8 mouse cellular contexts compared by ENCODE assay signal in the genomic region with DNA sequence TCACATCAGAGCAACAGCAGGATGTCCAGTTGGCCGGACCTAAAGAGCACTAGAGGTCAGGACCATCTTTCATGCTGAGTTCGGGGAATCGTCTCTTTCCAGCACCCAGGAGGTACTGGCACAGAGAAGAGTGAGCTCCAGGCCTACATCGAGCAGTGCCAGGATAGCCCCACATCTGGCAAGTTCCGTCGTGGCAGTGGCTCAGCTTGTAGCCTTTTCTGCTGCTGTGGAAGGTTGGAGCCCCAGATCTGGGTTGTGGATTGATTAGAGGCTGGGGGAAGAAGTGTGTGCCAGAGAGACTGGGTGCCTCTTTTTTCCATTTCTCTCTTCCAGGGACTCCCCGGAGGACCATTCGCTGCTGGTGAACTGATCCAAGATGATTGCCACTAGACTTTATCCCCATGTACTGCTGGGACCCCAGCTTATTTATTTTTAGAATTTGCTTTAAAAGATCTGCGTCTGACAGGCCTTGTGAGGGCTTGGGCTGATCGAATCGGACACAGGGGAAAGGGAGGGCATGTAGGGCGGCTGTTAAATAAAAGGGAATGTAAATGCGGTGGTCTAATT. TPM values are rescaled to one million over a fixed set of nuclear protein-coding genes. Genes with fewer than 3 reads are reported as not detected.
DNase-seq lines count a peak whose midpoint lies in the region; ATAC-seq and TF ChIP-seq lines count a peak whose summit lies in the region.

No protein-coding gene starts in this region.

- H3K9ac ChIP-seq in hindbrain, postnatal 0 days (replicated peaks; ENCODE audit: low read length), result peak overlapping the region; percentile 63
- peak overlapping the region; percentile 68 for H3K9ac ChIP-seq in midbrain, embryonic 13.5 days (replicated peaks)

- 34% methylated on average over 13 of the region's 13 CpGs for WGBS in heart, embryonic 10.5 days
- WGBS in hindbrain, postnatal 0 days, result 27% methylated on average over 13 of the region's 13 CpGs
- WGBS in midbrain, embryonic 13.5 days, result 33% methylated on average over 13 of the region's 13 CpGs

- H3K27me3 ChIP-seq in heart, embryonic 10.5 days (ENCODE audit: insufficient read depth, poor library complexity, severe bottlenecking), result no peaks in the 10 kb centered on the region
- no peaks in the 10 kb centered on the region for H3K27me3 ChIP-seq in hindbrain, postnatal 0 days (ENCODE audit: insufficient read depth, low read length)
- H3K27me3 ChIP-seq in midbrain, embryonic 13.5 days, result no peaks in the 10 kb centered on the region

- H3K27ac ChIP-seq in heart, embryonic 10.5 days, result peak overlapping the region; percentile 87
- H3K27ac ChIP-seq in hindbrain, postnatal 0 days, result peak overlapping the region; percentile 86
- peak overlapping the region; percentile 77 for H3K27ac ChIP-seq in midbrain, embryonic 13.5 days

- peak overlapping the region; percentile 93 for H3K4me2 ChIP-seq in hindbrain, postnatal 0 days (ENCODE audit: low read depth, low read length)
- peak overlapping the region; percentile 95 for H3K4me2 ChIP-seq in midbrain, embryonic 13.5 days (replicated peaks)

- peaks cover 10% of the 10 kb centered on the region; the same call in 1 of the 2 replicates for H3K4me1 ChIP-seq in heart, embryonic 10.5 days
- 0 out of 2 replicates have a peak, but pooled peaks cover 4% of the 10 kb centered on the region for H3K4me1 ChIP-seq in hindbrain, postnatal 0 days (ENCODE audit: insufficient read depth, low read length)
- peaks cover 13% of the 10 kb centered on the region for H3K4me1 ChIP-seq in midbrain, embryonic 13.5 days (replicated peaks)

- H3K9me3 ChIP-seq in heart, embryonic 10.5 days, result no peaks in the 10 kb centered on the region
- H3K9me3 ChIP-seq in hindbrain, postnatal 0 days (ENCODE audit: low read length), result no peaks in the 10 kb centered on the region
- no peaks in the 10 kb centered on the region for H3K9me3 ChIP-seq in midbrain, embryonic 13.5 days

- no peak for TF ChIP-seq CTCF in hindbrain, postnatal 0 days (IDR thresholded peaks at IDR 0.05; ENCODE audit: low read depth)

- ATAC-seq in hindbrain, postnatal 0 days, result no peak
- no peak for ATAC-seq in midbrain, embryonic 13.5 days

- peaks cover 47% of the 10 kb centered on the region for H3K36me3 ChIP-seq in heart, embryonic 10.5 days
- H3K36me3 ChIP-seq in hindbrain, postnatal 0 days (ENCODE audit: insufficient read depth, low read length), result peaks cover 34% of the 10 kb centered on the region; the same call in 1 of the 2 replicates
- peaks cover 40% of the 10 kb centered on the region for H3K36me3 ChIP-seq in midbrain, embryonic 13.5 days

- DNase-seq in heart, embryonic 10.5 days (ENCODE audit: low spot score), result no peak
- DNase-seq in heart, postnatal 4 days, result no peak
- DNase-seq in cerebellum, postnatal 10 days, result peak; percentile 38 to 39
- no peak for DNase-seq in hindbrain, postnatal 0 days (ENCODE audit: low spot score)
- DNase-seq in adrenal gland, postnatal 14 days, result no peak
- no peak for DNase-seq in thymus, adult 18-20 months
- DNase-seq in urinary bladder, postnatal 4 days (ENCODE audit: low spot score in 2 of 2), result no peak

- peak overlapping the region; percentile 77 for H3K4me3 ChIP-seq in heart, embryonic 10.5 days
- peak overlapping the region; percentile 53 for H3K4me3 ChIP-seq in hindbrain, postnatal 0 days (ENCODE audit: low read length)
- peak overlapping the region; percentile 60 for H3K4me3 ChIP-seq in midbrain, embryonic 13.5 days (replicated peaks)

RNA-seq across cellular contexts. Expression of gene Pnpla6, which starts 0.4 kb away (rescaled TPM):
- 18.3 and 19.7 TPM in 2 replicates for polyA plus RNA-seq in heart, embryonic 10.5 days (2016; fragmentation: Nextera tagmentation; extraction: Ambion mirVana)
- 10 to 100 TPM; 15.1 to 15.9 TPM for total RNA-seq in heart, postnatal 4 days (2021)
- total RNA-seq in hindbrain, postnatal 0 days (2014; rRNA removed), result 55.6 and 82.6 TPM in 2 replicates
- polyA plus RNA-seq in hindbrain, postnatal 0 days (2015; fragmentation: Nextera tagmentation; extraction: Ambion mirVana), result 35.3 and 38.4 TPM in 2 replicates
- polyA plus RNA-seq in midbrain, embryonic 13.5 days (2015; fragmentation: Nextera tagmentation; extraction: Ambion mirVana), result 33.0 and 34.1 TPM in 2 replicates
- 29.9 and 41.0 TPM in 2 replicates for total RNA-seq in adrenal gland, postnatal 14 days (2021)

RNA-seq across cellular contexts. Expression of gene Mcoln1, which starts 14.5 kb away (rescaled TPM):
- polyA plus RNA-seq in heart, embryonic 10.5 days (2016; fragmentation: Nextera tagmentation; extraction: Ambion mirVana), result 55.2 and 60.1 TPM in 2 replicates
- total RNA-seq in heart, postnatal 4 days (2021), result 10 to 100 TPM; 26.4 to 29.0 TPM
- 113 and 140 TPM in 2 replicates for total RNA-seq in hindbrain, postnatal 0 days (2014; rRNA removed)
- 92.4 and 96.8 TPM in 2 replicates for polyA plus RNA-seq in hindbrain, postnatal 0 days (2015; fragmentation: Nextera tagmentation; extraction: Ambion mirVana)
- 93.4 and 99.6 TPM in 2 replicates for polyA plus RNA-seq in midbrain, embryonic 13.5 days (2015; fragmentation: Nextera tagmentation; extraction: Ambion mirVana)
- 31.8 and 37.5 TPM in 2 replicates for total RNA-seq in adrenal gland, postnatal 14 days (2021)

RNA-seq across cellular contexts. Expression of gene Zfp358, which starts 21.8 kb away (rescaled TPM):
- polyA plus RNA-seq in heart, embryonic 10.5 days (2016; fragmentation: Nextera tagmentation; extraction: Ambion mirVana), result 35.0 and 41.7 TPM in 2 replicates
- total RNA-seq in heart, postnatal 4 days (2021), result 10 to 100 TPM; 24.6 to 26.1 TPM
- total RNA-seq in hindbrain, postnatal 0 days (2014; rRNA removed), result 98.3 and 109 TPM in 2 replicates
- 46.0 and 49.6 TPM in 2 replicates for polyA plus RNA-seq in hindbrain, postnatal 0 days (2015; fragmentation: Nextera tagmentation; extraction: Ambion mirVana)
- polyA plus RNA-seq in midbrain, embryonic 13.5 days (2015; fragmentation: Nextera tagmentation; extraction: Ambion mirVana), result 85.1 and 90.0 TPM in 2 replicates
- 19.2 and 24.7 TPM in 2 replicates for total RNA-seq in adrenal gland, postnatal 14 days (2021)

RNA-seq across cellular contexts. Expression of gene Tex45, which starts 44.1 kb away (rescaled TPM):
- not detected in 2 replicates for polyA plus RNA-seq in heart, embryonic 10.5 days (2016; fragmentation: Nextera tagmentation; extraction: Ambion mirVana)
- total RNA-seq in heart, postnatal 4 days (2021), result under 1 TPM in 1 of 2 experiments, not detected in 1; 0.32 TPM
- total RNA-seq in hindbrain, postnatal 0 days (2014; rRNA removed), result 0.26 TPM in 1 of 2 replicates, not detected in the other
- 0.57 and 0.73 TPM in 2 replicates for polyA plus RNA-seq in hindbrain, postnatal 0 days (2015; fragmentation: Nextera tagmentation; extraction: Ambion mirVana)
- polyA plus RNA-seq in midbrain, embryonic 13.5 days (2015; fragmentation: Nextera tagmentation; extraction: Ambion mirVana), result 0.17 and 0.23 TPM in 2 replicates
- not detected in 2 replicates for total RNA-seq in adrenal gland, postnatal 14 days (2021)

RNA-seq across cellular contexts. Expression of gene Pex11g, which starts 47.3 kb away (rescaled TPM):
- 6.4 and 6.7 TPM in 2 replicates for polyA plus RNA-seq in heart, embryonic 10.5 days (2016; fragmentation: Nextera tagmentation; extraction: Ambion mirVana)
- 1 to 10 TPM; 4.1 to 4.5 TPM for total RNA-seq in heart, postnatal 4 days (2021)
- total RNA-seq in hindbrain, postnatal 0 days (2014; rRNA removed), result 1.5 and 4.9 TPM in 2 replicates
- 2.0 and 2.4 TPM in 2 replicates for polyA plus RNA-seq in hindbrain, postnatal 0 days (2015; fragmentation: Nextera tagmentation; extraction: Ambion mirVana)
- 4.4 and 5.3 TPM in 2 replicates for polyA plus RNA-seq in midbrain, embryonic 13.5 days (2015; fragmentation: Nextera tagmentation; extraction: Ambion mirVana)
- 12.8 and 13.5 TPM in 2 replicates for total RNA-seq in adrenal gland, postnatal 14 days (2021)

Comparison
In these comparisons a context has a peak if more than half of its experiments do, and no peak if none do; other contexts are left out.
1. DNase-seq: peak in cerebellum, postnatal 10 days (2 of 2); none in heart, embryonic 10.5 days (single experiment), heart, postnatal 4 days (single experiment), hindbrain, postnatal 0 days (single experiment), adrenal gland, postnatal 14 days (single experiment), thymus, adult 18-20 months (0 of 2) and urinary bladder, postnatal 4 days (0 of 2).
2. Peak in every context shown above with its lines, with median percentiles within 50 percentile points of each other: H3K27ac ChIP-seq and H3K4me3 ChIP-seq.